Mouse (Mus musculus) regulatory T cell (primary cell): ENCODE data around the gene Cd86.

Experiments
- in situ Hi-C: fragments of 300-600 bp; cut with MboI, MseI; formaldehyde crosslinking; loops from one replicate; pipeline ENCODE4 v1.15.1; 2025; ENCODE audit warnings: high pct_unique_total_duplicates

The Cd86 gene

DNA sequence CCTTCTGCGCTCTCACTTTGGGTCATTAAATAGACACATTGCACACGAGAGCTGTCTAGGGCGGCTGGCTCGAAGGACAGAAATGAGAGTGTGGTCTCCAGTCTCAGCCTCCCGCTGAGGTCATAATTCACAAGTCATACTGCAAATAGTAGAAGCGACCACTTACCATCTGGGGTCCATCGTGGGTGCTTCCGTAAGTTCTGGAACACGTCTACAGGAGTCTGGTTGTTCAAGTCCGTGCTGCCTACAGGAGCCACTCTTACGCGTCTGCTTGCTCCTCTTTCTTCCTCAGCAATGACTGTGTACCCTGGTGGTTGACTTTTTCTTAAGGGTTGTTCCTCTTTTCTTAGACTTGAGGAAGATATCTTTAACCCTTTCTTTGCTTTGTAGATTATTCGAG lies at the start of gene Cd86:
Gene Cd86, minus strand, starts transcription at position 300 of the 400 bp plus-strand sequence.
- in situ Hi-C loops = no loop called here

DNA sequence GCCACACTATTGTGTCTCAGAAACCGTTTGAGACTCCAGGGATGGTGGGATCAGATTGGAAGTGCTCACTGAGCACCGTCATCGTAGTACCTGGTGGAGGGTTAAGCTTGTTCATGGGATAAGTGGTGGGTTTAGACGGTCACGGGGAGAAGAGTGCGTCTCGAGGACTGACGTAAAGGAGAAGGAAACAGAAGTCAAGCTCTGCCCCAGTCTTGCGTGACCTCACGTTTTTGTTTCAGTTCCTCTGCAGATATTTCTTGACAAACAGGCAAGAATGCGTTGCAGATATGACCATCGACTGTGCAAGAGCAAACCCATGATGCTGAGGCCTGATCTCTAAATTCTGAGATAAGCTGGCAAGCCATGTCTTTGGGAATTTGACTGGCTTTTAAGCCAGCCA lies 45.9 kb upstream of the Cd86 start:
- in situ Hi-C loops = no loop called here

DNA sequence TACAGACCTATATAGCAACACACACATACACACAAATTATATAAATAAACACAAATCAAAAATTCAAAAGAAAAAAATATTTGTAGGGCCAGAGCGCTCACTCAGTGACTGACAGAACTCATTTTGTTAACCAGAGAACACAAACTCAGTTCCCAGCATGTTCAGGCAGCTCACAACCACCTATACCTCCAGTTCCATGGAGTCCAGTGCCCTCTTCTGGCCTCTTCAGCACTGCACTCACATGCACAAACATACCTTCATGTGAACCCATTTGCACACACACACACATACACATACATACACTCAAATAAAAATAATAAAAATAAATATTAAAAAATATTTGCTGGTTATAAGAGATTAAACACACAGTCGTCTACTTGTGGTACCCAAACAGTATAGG lies 44.9 kb upstream of the Cd86 start:
- in situ Hi-C loops = no loop called here

DNA sequence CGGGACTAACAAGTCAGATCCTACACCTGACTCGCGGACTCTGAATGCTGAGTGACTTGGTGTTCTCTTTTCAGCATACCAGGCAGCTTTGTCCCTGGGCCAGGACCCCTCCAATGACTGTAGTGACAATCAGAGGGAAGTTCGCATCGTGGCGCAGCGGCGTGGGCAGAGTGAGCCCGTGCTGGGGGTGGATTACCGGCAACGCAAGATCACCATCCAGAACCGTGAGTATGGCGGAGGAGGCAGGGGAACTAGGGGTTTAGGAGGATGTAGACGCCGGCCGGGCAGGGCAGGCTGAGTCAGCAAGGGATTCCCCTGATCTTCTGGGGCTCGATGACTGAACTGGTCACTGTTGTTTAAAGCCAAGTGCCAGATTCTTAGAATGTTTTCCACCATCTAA lies 43.5 kb upstream of the Cd86 start:
- in situ Hi-C loops = loop anchor here (5.0 kb wide), 1 partner anchor 232 kb away; no protein-coding TSS in a partner anchor

DNA sequence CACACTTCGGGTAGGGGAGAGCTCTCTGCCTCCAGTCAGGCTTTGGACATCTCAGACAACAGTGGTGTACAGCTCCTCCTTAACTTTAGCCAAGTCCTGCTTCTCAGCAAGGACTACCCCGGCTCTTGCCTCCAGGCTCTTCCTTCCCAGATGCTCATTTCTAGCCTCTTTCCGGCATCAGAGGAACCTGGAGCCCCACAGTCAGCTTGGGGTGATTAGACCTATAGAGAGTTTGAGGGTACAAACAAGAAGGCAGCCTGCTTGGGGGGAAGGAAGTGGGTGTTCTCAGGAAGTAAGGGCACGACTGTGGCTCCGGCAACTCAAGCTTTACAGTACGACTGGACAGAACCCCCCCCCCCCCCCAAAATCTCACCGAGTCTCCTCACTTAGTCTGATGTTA lies 42.9 kb upstream of the Cd86 start:
- in situ Hi-C loops = loop anchor here (5.0 kb wide), 1 partner anchor 231 kb away; no protein-coding TSS in a partner anchor

DNA sequence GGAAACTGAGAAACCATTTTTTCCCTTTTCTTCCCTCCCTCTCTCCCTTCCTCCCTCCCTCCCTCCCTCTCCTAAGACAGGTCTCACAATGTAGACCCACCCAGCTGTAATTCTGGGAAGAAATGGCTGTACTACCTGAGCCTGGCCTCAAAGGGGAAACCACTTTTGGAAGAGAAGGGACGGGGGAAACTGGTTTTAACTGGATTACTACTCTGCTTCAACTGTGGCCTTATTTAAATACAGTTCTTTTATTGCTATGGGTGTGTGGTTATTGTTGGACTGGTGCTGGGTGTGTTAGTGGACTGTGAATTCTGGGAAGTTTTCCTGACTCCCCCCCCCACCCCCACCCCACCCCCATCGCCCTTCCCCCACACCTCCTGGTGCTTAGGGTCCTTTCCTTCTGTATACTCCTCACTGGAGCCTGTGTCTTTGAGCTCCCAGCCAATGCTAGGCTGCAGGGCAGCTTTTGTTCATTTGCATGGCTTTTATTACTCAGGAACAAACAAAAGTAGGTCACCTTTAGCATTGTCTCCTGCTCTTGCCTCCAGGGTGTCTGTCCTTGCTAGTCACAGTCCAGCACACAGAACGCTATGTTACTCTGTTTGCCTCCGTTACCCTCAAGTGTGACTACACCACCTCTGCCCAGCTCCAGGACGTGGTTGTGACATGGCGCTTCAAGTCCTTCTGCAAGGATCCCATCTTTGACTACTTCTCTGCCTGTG lies 42.0 kb upstream of the Cd86 start:
- in situ Hi-C loops = loop anchor here (5.0 kb wide), 1 partner anchor 231 kb away; no protein-coding TSS in a partner anchor

DNA sequence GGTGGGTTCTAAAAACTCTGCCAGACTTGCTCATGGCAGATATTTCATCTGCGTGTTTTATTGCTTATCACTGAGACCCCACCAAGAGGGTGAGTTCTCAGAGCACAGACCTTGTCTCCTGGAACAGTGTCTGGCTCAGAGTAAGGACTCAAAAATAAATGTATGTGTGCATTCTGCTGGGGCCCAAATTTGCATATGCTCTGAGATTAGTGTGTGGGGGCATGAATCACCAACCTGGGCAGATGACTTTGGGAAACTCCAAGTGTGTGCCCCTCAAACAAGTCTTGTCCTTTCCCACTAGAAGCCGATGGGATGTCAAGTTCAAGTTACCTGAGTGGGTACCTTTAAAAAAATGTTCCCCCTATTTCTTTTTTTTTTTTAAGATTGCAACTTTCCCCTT lies 34.6 kb upstream of the Cd86 start:
- in situ Hi-C loops = no loop called here

DNA sequence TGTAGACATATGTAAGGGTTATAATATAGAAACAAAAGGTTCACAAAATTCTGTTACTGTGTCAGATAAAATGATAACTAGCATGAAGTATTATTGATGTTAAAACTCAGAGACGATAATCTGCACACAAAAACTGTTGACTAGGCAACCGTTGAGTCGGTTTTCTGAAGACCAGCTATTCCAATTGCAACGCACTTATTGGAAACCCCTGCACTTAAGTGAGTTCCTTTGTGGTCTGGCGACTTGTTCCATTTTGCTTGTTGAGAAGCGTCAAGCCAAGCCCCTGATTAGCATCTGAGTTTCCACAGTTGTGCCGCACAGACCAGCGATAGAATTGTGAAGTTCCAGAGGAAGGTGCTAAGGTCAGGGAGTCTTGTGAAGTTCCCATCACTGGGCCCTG lies 31.4 kb upstream of the Cd86 start:
- in situ Hi-C loops = no loop called here

DNA sequence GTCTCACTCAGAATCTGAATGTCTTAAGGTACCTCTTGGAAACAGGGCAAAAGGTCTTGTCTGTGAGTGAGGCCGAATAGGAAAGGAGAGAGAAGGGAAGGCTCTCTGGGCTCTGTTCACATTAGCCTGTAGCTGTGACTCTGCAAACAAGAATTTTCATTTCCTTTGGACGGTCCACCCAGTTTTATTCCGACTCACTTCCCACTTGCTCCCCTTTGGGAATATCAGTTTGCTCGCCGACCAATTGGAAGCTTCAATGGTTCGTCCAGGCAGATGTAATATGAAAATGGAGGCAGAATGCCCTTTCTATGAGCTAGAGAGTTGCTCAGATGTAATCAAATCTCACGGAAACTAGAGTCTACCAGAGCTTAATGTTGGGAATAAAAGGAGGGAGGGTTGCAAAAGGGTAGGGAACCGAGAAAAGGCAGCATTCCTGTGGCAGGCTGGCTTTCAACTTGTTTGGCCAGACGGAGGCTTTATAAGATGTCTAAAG lies 29.0 kb upstream of the Cd86 start:
- in situ Hi-C loops = no loop called here

DNA sequence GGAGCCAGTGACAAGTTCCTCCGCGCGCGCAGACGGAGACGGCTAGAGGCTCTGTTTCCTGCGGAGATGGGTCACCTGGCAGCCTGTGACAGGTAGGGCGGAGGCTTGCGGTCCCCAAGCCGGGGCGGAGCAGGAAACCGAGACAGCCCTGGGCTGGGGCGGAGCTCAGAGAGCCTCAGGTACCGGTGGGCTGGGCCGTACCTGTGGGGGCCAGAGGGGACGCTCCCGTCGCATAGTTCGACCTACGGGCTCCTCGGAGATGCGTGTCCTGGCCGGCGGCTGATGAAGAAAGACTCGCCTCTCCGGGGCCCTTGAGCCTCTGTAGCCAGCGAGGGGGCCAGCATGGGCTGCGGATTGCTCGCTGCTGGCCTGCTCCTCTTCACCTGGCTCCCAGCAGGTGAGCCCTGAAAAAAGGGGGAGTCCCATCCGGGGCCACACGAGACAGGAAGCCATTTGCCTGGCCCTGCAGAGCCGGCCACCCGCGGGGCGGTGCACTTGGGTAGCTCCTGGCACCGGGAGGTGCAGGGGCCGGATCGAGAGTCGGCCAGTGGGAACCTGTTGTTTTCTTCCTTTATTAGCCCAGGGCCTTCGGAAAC lies 28.0 kb upstream of the Cd86 start, which contains the start of gene Ildr1:
Gene Ildr1, plus strand, starts transcription at position 161 of the 596 bp plus-strand sequence.
- in situ Hi-C loops = no loop called here

DNA sequence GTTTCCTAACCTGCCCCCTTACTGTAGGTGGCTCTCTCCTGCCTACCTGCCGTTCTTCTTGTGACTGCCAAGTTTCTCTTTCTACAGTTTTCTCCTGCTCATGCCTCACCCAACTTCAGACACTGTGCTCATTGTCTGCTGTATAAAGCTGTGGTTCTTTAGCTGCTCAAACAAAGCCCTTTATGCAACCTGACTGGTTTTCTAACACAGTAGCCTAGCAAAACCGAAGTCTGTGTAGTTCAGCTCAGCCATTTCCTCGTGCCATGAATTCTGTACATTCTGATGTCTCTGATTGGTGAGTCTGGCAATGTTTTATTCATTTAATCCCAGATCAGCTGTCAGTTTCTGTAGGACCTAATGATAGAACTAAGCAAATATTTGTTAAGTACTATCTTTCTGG lies 25.6 kb upstream of the Cd86 start:
- in situ Hi-C loops = no loop called here

DNA sequence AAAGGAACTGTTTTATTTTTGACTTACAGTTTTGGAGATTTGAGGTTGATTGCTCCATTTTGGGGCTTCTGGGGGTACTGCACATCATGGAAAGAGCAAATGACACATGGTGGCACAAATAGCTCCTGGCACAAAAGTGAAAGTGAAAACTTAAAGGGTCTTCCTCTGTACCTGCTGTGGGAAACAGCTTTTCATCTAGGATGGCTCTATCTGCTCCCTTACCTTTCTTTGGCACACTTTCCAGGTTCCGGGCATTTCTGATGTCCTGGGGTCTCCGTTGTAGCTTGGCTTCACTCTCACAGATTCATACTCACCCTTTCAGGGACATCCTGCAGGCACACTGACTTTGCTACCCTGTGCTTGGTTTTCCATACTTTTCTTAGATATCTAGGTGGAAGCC lies 22.2 kb upstream of the Cd86 start:
- in situ Hi-C loops = no loop called here

DNA sequence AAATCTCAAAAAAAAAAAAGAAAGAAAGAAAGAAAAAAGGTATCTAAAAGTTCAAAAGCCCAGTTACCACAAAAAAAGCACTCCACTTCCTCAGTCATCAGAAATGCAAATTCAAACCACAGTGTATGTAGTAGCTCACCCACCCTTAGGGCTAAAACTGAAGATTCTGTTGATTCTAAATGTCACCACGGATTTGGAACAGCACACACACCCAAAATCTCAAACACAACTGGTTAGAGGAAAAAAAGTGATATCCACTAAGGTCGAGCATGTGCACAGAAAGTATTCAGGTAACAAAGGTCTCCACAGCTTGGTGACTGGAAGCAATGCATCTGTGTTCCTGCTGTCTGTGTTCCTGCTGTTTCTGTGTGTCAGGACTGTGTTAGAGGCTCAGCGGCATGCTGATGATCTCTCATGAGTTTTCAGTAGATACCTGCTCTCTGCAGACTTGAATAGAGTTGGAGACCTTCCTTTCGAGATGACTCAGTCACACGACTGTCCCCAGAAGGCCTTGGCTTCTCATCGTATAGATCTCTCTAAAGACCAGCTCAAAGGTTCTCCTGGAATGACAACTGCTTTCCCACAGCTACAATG lies 18.5 kb upstream of the Cd86 start:
- in situ Hi-C loops = no loop called here

DNA sequence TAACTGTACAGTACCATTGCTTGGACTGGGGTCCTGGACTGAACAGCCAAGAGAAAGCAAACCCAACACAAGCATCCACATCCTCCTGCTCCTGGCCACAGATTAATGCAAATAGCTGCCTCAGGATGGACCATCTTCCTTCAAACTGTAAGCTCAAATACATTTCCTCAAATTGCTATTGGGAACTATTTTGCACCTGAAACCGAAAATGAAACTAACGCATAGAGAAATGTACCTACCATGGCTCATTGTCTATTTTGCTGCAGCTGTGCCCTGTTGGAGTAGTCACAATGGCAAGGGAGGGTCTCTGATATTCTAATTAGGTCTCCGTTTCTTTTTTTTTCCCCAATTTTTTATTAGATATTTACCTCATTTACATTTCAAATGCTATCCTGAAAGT lies 15.9 kb upstream of the Cd86 start:
- in situ Hi-C loops = no loop called here

DNA sequence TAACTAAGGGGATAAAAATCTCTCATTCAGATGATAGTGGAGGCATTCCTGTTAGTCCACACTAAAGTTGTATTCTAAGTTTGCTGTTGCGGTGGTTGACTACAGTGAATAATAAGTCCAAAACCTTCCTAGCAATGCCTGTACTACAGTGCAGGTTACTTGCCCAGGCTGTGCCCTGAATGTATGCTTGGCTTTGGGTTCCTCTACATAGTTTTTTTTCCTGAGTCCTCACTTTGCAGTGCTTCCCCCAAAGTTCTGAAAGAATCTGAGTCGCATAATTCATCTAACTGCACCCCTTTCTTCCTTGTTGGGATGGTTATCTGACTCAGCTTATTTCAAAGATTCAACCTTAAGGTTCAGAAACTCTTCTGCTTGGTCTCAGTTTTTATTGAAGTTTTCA lies 10.0 kb upstream of the Cd86 start:
- in situ Hi-C loops = no loop called here

DNA sequence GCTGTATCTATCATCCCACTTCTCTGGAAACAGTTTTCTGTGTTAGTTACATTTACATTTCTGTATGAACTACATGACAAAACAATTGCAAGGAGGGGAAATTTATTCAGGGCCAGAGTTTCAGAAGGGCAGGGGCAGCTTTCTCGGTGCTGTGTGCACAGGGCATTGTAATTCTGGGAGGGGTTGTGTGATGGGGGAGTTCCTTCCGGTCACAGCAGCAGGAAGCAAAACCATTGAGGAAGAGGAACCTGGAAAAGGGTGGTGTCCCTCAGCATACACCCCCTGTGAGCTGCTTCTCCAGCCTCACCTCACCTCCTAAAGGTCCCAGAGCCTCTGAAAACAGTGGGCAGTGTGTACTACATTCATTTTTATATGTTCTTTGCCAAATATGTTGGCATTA lies 9.4 kb upstream of the Cd86 start:
- in situ Hi-C loops = no loop called here

DNA sequence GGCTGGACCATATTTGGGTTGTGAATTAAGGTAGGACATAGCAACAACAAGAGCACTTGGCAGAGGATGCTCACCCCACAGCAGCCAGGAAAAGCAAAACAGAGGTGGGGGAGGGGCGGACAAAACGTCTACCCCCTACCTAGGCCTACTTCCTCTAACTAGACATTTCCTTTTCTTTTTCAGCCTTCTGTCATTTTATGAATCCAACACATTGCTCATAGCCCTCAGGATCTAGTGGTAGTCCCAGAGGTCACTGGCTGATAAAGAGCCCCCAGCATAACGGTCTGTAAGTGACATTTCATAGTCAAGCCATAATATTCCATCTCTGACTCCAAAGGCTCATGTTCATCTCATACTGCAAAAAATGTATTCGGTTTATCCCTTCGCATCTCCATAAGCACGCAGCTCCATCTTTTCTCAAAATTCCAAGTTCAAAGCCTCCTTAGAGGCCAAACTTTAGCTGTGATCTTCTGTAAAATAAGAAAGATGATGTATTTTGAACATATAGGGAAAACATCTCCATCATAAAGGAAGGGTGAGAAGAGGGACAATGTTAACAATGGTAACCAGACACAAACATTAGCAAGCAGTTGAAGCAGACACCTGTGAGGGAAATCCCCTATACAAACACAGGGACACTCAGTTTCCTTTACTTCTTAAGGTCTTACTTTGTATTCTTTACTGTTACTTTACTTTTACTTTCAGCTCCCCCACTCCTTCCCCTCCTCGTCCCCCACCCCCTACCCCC lies 8.8 kb upstream of the Cd86 start:
- in situ Hi-C loops = no loop called here

DNA sequence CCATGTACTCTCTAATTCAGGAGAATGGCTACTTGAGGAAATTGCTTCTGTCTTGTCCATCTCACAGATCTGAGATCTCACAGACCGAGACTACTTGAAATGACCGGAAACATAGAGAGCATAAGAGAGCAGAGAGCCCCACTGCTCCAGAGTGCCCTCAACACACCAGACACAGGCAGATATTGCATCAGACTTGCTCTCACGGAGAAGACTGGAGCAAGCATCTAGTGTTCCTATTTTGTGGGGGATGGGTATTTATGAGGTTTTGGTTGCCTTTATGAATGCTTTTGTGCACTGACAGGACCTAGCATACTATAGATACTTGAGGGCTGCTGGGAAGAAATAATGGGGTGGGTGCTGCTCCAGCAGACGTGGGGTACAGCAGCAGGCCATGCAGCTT lies 7.3 kb upstream of the Cd86 start:
- in situ Hi-C loops = no loop called here

DNA sequence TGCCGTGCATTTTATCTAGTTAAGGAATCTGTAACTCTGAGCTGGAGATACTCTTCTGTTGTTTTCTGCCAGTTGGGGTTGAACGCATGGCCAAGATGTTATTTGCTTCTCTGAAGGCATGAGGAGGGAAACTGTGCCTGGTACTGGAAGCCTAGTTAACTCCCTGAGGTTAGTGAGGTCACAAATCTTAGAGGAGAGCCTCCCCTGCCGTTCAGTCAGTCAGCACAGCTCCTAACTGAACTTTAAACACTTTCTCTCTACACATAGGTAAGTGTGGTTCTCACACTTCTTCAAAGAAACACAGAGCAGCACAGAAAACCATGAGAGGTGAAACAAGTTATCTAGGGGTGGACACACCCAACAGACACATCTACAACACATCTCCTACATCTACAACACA lies 4.7 kb upstream of the Cd86 start:
- in situ Hi-C loops = no loop called here

DNA sequence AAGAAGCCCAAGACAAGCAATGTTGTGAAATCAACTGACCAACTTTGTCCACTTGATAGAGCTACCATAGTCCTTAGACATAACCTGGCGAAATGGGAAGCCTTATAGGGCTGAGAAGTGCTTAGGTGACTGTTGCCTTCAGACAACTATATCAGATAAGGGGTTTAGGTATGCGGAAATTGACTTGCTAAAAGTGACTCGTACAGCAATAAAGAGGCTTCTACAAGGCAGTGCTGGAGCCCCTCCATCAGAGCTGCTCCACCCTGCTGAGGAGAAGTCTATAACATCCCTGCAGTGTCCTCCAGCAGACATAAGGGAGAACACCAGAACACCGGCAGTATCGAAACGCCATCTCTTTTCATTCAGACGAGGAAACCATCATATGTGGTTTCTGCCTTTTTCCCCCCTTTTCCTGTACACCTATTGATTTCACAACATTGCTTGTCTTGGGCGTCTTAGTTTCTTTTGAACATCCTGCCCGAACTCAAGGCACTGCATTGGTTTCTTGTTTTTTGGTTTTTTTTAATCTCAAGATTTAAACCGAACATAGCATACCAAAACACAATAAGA lies 652 bp upstream of the Cd86 start:
- in situ Hi-C loops = no loop called here

DNA sequence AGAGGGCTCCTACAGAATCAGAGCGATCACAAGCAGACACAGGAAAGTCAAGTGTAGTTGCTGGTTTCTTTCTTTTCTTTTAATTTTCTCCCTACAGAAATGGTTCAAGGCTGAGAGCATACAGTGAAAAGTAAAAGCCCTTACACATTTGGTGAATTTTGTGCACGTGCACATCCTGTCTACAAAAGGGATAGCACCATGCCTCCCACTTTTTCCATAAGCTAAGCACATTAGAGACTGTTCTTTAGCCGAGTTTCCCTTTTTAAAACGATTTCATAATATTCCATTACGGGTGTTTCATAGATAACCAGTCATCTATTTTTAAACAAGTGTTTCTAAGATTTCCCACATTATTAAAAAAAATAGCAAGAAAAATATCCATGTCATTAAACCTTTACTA lies 2.4 kb downstream of the Cd86 start:
- in situ Hi-C loops = no loop called here

DNA sequence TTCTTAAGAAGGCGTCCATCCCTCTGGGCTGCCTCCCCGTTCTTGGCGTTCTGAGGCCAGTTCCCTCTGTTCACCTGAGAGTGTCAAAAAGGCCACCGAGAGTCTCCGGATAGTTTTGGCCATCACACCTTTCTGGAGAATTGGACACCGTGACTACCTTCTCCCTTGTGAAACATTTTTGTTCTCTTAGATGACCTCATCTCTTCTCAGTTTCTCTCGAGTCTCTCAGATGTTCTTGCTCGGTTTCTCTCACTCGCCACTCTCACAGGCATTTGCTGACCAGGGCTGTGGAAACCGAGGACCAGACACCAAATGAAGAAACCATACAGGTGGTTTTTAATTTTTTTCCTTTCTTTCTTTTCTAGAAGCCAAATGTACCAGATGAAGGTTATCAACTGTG lies 4.6 kb downstream of the Cd86 start:
- in situ Hi-C loops = no loop called here
